Mouse (Mus musculus): ENCODE results near the gene Ndrg3. TPM values are rescaled to one million over a fixed set of nuclear protein-coding genes. Genes with fewer than 3 reads are reported as not detected.

Gene Ndrg3
- total and polyA plus RNA-seq, 2 experiments from 2014 or later: 160 to 178 TPM

GRCm38 (mm10) chr2:157036400-157036799, 44.5 kb upstream of the Ndrg3 start:
- whole genome bisulfite sequencing: 91% methylated on average over 8 of the region's 8 CpGs
- TF ChIP-seq CTCF (IDR thresholded peaks at IDR 0.05): no peak
- H3K27ac ChIP-seq (ENCODE audit: low read depth, low read length): no peak overlapping the region
- no peak overlapping the region for H3K9ac ChIP-seq (replicated peaks; ENCODE audit: low read length, poor library complexity, severe bottlenecking)
- DNase-seq (ENCODE audit: low spot score): no peak
- no peak overlapping the region for H3K4me3 ChIP-seq (ENCODE audit: low read depth, low read length)
- H3K4me1 ChIP-seq (ENCODE audit: insufficient read depth, low read length): no peaks in the 10 kb centered on the region
- no peaks in the 10 kb centered on the region for H3K9me3 ChIP-seq (ENCODE audit: low read length)
- no peaks in the 10 kb centered on the region for H3K27me3 ChIP-seq (ENCODE audit: insufficient read depth, low read length)
- H3K4me2 ChIP-seq (ENCODE audit: low read depth, low read length, poor library complexity, severe bottlenecking): no peak overlapping the region
- ATAC-seq (ENCODE audit: low FRiP score): no peak
- peaks cover 52% of the 10 kb centered on the region for H3K36me3 ChIP-seq (ENCODE audit: insufficient read depth, low read length)

- H3K36me3 ChIP-seq (ENCODE audit: insufficient read depth, low read length): peaks cover 54% of the 10 kb centered on the region
Observed at GRCm38 (mm10) chr2:157035371-157035770, 43.5 kb upstream of the Ndrg3 start.

GRCm38 (mm10) chr2:157030804-157031203, 38.9 kb upstream of the Ndrg3 start:
- Histone ChIP-seq H3K27me3 (ENCODE audit: insufficient read depth, low read length) (no peaks in the 10 kb centered on the region), H3K36me3 (ENCODE audit: insufficient read depth, low read length) (peaks cover 68% of the 10 kb centered on the region), H3K9ac (replicated peaks; ENCODE audit: low read length, poor library complexity, severe bottlenecking) (no peak overlapping the region), H3K4me2 (ENCODE audit: low read depth, low read length, poor library complexity, severe bottlenecking) (no peak overlapping the region), H3K27ac (ENCODE audit: low read depth, low read length) (no peak overlapping the region), H3K9me3 (ENCODE audit: low read length) (no peaks in the 10 kb centered on the region), H3K4me1 (ENCODE audit: insufficient read depth, low read length) (no peaks in the 10 kb centered on the region), H3K4me3 (ENCODE audit: low read depth, low read length) (no peak overlapping the region)
- TF ChIP-seq CTCF (IDR thresholded peaks at IDR 0.05): peak; percentile 86
- peak; percentile 74 for ATAC-seq (ENCODE audit: low FRiP score)
- 40% methylated on average over 9 of the region's 9 CpGs for WGBS
- DNase-seq (ENCODE audit: low spot score): peak; percentile 87

More at GRCm38 (mm10) chr2:157035371-157035770, 43.5 kb upstream of the Ndrg3 start:
- H3K9ac ChIP-seq (replicated peaks; ENCODE audit: low read length, poor library complexity, severe bottlenecking): no peak overlapping the region
- no peak overlapping the region for H3K27ac ChIP-seq (ENCODE audit: low read depth, low read length)
- ATAC-seq (ENCODE audit: low FRiP score): no peak
- H3K9me3 ChIP-seq (ENCODE audit: low read length): no peaks in the 10 kb centered on the region
- WGBS: 89% methylated on average over 7 of the region's 7 CpGs
- H3K4me3 ChIP-seq (ENCODE audit: low read depth, low read length): no peak overlapping the region
- DNase-seq (ENCODE audit: low spot score): no peak
- H3K4me2 ChIP-seq (ENCODE audit: low read depth, low read length, poor library complexity, severe bottlenecking): no peak overlapping the region
- no peak for TF ChIP-seq CTCF (IDR thresholded peaks at IDR 0.05)
- H3K27me3 ChIP-seq (ENCODE audit: insufficient read depth, low read length): no peaks in the 10 kb centered on the region
- no peaks in the 10 kb centered on the region for H3K4me1 ChIP-seq (ENCODE audit: insufficient read depth, low read length)

- H3K4me2 ChIP-seq (ENCODE audit: low read depth, low read length, poor library complexity, severe bottlenecking): no peak overlapping the region
- no peak for TF ChIP-seq CTCF (IDR thresholded peaks at IDR 0.05)
- no peaks in the 10 kb centered on the region for H3K4me1 ChIP-seq (ENCODE audit: insufficient read depth, low read length)
- ATAC-seq (ENCODE audit: low FRiP score) (no peak), DNase-seq (ENCODE audit: low spot score) (no peak)
- H3K27me3 ChIP-seq (ENCODE audit: insufficient read depth, low read length): no peaks in the 10 kb centered on the region
- WGBS: 84% methylated on average over 4 of the region's 4 CpGs
- no peak overlapping the region for H3K27ac ChIP-seq (ENCODE audit: low read depth, low read length)
- H3K4me3 ChIP-seq (ENCODE audit: low read depth, low read length): no peak overlapping the region
- H3K9ac ChIP-seq (replicated peaks; ENCODE audit: low read length, poor library complexity, severe bottlenecking): no peak overlapping the region
- peaks cover 80% of the 10 kb centered on the region for H3K36me3 ChIP-seq (ENCODE audit: insufficient read depth, low read length)
- no peaks in the 10 kb centered on the region for H3K9me3 ChIP-seq (ENCODE audit: low read length)
Observed at GRCm38 (mm10) chr2:157028261-157028660, 36.4 kb upstream of the Ndrg3 start.

- H3K4me2 ChIP-seq (ENCODE audit: low read depth, low read length, poor library complexity, severe bottlenecking): no peak overlapping the region
- DNase-seq (ENCODE audit: low spot score): peak; percentile 61
- 88% methylated on average over 21 of the region's 21 CpGs for WGBS
- no peaks in the 10 kb centered on the region for H3K27me3 ChIP-seq (ENCODE audit: insufficient read depth, low read length)
- no peak overlapping the region for H3K4me3 ChIP-seq (ENCODE audit: low read depth, low read length)
- H3K9me3 ChIP-seq (ENCODE audit: low read length): no peaks in the 10 kb centered on the region
- H3K36me3 ChIP-seq (ENCODE audit: insufficient read depth, low read length): peaks cover 84% of the 10 kb centered on the region
- H3K27ac ChIP-seq (ENCODE audit: low read depth, low read length): no peak overlapping the region
- ATAC-seq (ENCODE audit: low FRiP score): no peak
- no peak for TF ChIP-seq CTCF (IDR thresholded peaks at IDR 0.05)
- H3K9ac ChIP-seq (replicated peaks; ENCODE audit: low read length, poor library complexity, severe bottlenecking): no peak overlapping the region
- H3K4me1 ChIP-seq (ENCODE audit: insufficient read depth, low read length): no peaks in the 10 kb centered on the region
Observed at GRCm38 (mm10) chr2:157027106-157028008, 35.5 kb upstream of the Ndrg3 start.

GRCm38 (mm10) chr2:157021156-157021555, 29.3 kb upstream of the Ndrg3 start:
- H3K4me1 ChIP-seq (ENCODE audit: insufficient read depth, low read length): no peaks in the 10 kb centered on the region
- ATAC-seq (ENCODE audit: low FRiP score) (no peak), DNase-seq (ENCODE audit: low spot score) (no peak)
- no peak for TF ChIP-seq CTCF (IDR thresholded peaks at IDR 0.05)
- no peak overlapping the region for H3K27ac ChIP-seq (ENCODE audit: low read depth, low read length)
- WGBS: 94% methylated on average over 16 of the region's 16 CpGs
- H3K9me3 ChIP-seq (ENCODE audit: low read length): no peaks in the 10 kb centered on the region
- no peak overlapping the region for H3K4me3 ChIP-seq (ENCODE audit: low read depth, low read length)
- H3K4me2 ChIP-seq (ENCODE audit: low read depth, low read length, poor library complexity, severe bottlenecking): no peak overlapping the region
- peaks cover 86% of the 10 kb centered on the region for H3K36me3 ChIP-seq (ENCODE audit: insufficient read depth, low read length)
- H3K27me3 ChIP-seq (ENCODE audit: insufficient read depth, low read length): no peaks in the 10 kb centered on the region
- H3K9ac ChIP-seq (replicated peaks; ENCODE audit: low read length, poor library complexity, severe bottlenecking): no peak overlapping the region

Measured in midbrain, postnatal 0 days (tissue).